8 mouse cellular contexts compared by ENCODE assay signal in the genomic region with DNA sequence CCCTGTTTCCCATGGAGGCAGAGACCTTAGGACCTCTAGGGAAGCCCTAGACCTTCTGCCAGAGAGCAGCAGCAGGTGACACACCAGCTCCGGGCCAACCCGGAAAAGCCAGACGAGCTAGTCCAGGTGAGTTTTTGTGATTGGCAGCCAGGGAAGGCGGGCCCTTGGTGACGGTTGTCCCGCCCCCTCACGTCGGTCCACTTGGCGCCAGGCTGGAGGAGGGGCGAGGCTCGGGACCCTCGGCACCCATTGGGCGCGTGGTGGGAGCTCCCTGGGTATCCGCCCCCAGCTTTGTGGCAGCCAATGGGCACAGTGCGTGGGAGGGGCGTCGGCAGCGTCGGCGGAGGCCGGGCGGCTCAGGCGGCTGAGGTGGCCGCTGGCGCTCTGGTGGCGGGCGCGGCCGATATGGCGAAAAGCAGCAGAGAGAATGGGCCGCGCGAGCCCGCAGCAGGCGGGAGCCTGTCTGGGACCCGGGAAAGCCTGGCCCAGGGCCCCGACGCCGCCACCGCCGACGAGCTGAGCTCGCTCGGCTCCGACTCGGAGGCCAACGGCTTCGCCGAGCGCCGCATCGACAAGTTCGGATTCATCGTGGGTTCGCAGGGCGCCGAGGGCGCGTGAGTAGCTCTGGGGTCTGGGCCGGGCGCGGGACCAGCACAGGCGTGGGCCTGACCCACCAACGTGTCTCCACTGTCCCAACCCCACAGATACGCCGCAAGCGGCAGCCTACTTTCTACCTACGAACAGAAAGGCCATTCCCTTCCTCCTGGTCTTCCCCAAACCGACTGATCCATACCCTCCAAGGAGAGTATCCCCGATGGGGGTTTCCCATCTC. TPM values are rescaled to one million over a fixed set of nuclear protein-coding genes. Genes with fewer than 3 reads are reported as not detected.
DNase-seq lines count a peak whose midpoint lies in the region; ATAC-seq and TF ChIP-seq lines count a peak whose summit lies in the region.

A gene (plus strand): TSS at position 304 of the 832 bp plus-strand sequence.

- H3K9ac ChIP-seq in lung, postnatal 0 days (replicated peaks; ENCODE audit: low read depth): peak within 1 kb of the TSS; percentile 91

- no peak; the same call in 1 of the 2 replicates for TF ChIP-seq CTCF in lung, postnatal 0 days (IDR thresholded peaks at IDR 0.05)

- peak within 1 kb of the TSS; percentile 92 for H3K27ac ChIP-seq in hindbrain, embryonic 10.5 days
- peak within 1 kb of the TSS; percentile 84 for H3K27ac ChIP-seq in lung, postnatal 0 days (ENCODE audit: low read length)

- H3K4me2 ChIP-seq in lung, postnatal 0 days (replicated peaks; ENCODE audit: low read depth, low read length): peak within 1 kb of the TSS; percentile 94

- TF ChIP-seq EP300 in lung, postnatal 0 days (IDR thresholded peaks at IDR 0.05): no peak

- H3K9me3 ChIP-seq in hindbrain, embryonic 10.5 days: no peaks in the 10 kb centered on the region
- no peaks in the 10 kb centered on the region for H3K9me3 ChIP-seq in lung, postnatal 0 days (ENCODE audit: low read length)

- H3K4me1 ChIP-seq in hindbrain, embryonic 10.5 days (replicated peaks): peaks cover 28% of the 10 kb centered on the region
- H3K4me1 ChIP-seq in lung, postnatal 0 days (ENCODE audit: insufficient read depth, low read depth, low read length): peaks cover 21% of the 10 kb centered on the region; the same call in 1 of the 2 replicates

- peak; percentile 99 for DNase-seq in MN1 (ENCODE audit: low spot score)
- peak; percentile 98 for DNase-seq in cerebellum, adult 9-10 months
- peak; percentile 97 for DNase-seq in hindbrain, embryonic 10.5 days (ENCODE audit: low spot score)
- peak; percentile 99 for DNase-seq in layer of hippocampus, adult 9-11 months
- DNase-seq in lung, postnatal 0 days (ENCODE audit: low spot score): peak; percentile 99
- DNase-seq in ovary, postnatal 14 days (ENCODE audit: low spot score): peak; percentile 95
- peak; percentile 99 for DNase-seq in thymus, postnatal 14 days

- H3K27me3 ChIP-seq in hindbrain, embryonic 10.5 days (ENCODE audit: insufficient read depth, poor library complexity, severe bottlenecking): peaks cover 8% of the 10 kb centered on the region; the same call in 1 of the 2 replicates
- no peaks in the 10 kb centered on the region for H3K27me3 ChIP-seq in lung, postnatal 0 days (replicated peaks; ENCODE audit: insufficient read depth, low read length)

- peak within 1 kb of the TSS; percentile 90 for H3K4me3 ChIP-seq in hindbrain, embryonic 10.5 days
- peak within 1 kb of the TSS; percentile 84 for H3K4me3 ChIP-seq in lung, postnatal 0 days (ENCODE audit: low read depth, low read length)

- peaks cover 25% of the 10 kb centered on the region for H3K36me3 ChIP-seq in hindbrain, embryonic 10.5 days
- H3K36me3 ChIP-seq in lung, postnatal 0 days (ENCODE audit: insufficient read depth, low read length): no peaks in the 10 kb centered on the region

- ATAC-seq in frontal cortex, adult (ENCODE audit: low TSS enrichment): peak; percentile 92
- peak; percentile 100 for ATAC-seq in lung, postnatal 0 days

- WGBS in hindbrain, embryonic 10.5 days: under 1% methylated on average over 71 of the region's 71 CpGs
- WGBS in lung, postnatal 0 days: 3% methylated on average over 64 of the region's 71 CpGs

RNA-seq across cellular contexts. Expression of the gene that starts here (rescaled TPM):
- polyA plus RNA-seq in hindbrain, embryonic 10.5 days (2016; fragmentation: Nextera tagmentation; extraction: Ambion mirVana): 29.4 and 32.3 TPM in 2 replicates
- 41.7 and 43.8 TPM in 2 replicates for polyA plus RNA-seq in lung, postnatal 0 days (2015; fragmentation: Nextera tagmentation; extraction: Ambion mirVana)

Comparison
In these comparisons a context has a peak if more than half of its experiments do, and no peak if none do; other contexts are left out.
1. Peak in every context shown above with its lines: DNase-seq, ATAC-seq, H3K4me3 ChIP-seq and H3K27ac ChIP-seq.